Mouse (Mus musculus) lung, postnatal 0 days (tissue): ENCODE data around the gene Mex3a.

Source experiments
- CTCF ChIP-seq: IDR thresholded peaks from 2 replicates; pipeline ENCODE4 v1.5.1; 2016; ENCODE audit warnings: antibody characterized with exemption, mild to moderate bottlenecking
- EP300 ChIP-seq: IDR thresholded peaks from 2 replicates; pipeline ENCODE4 v1.6.1; 2016; ENCODE audit warnings: antibody characterized with exemption, mild to moderate bottlenecking, control low read depth

DNA sequence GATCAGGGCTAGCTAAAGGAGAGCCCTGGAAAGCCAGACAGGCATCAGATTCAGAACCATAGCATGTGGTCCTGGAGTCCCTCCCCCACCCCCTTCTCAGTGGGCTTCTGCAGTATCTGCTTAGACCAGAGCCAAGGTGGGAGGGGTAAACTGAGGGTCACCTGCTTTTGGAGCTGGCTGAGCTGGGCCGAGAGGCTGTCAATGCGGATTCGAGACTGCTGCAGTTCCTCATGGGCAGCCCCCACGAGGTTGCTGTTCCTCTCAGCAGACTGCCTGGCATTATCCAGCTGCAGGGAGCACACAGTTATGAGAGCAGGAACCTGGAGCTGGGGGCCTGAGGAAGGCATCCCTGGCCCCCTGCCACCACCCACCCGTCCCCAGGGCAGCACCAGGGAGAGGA lies 46.2 kb upstream of the Mex3a start:
- no peak for TF ChIP-seq CTCF
- no peak for TF ChIP-seq EP300
